Mouse (Mus musculus) brain, embryonic 14.5 days (tissue): ENCODE results near the gene Clcf1.

Experiments used
- CTCF ChIP-seq: fragments of 200-500 bp; IDR thresholded peaks from 2 replicates; pipeline ENCODE4 v1.5.1; 2012; ENCODE audit warnings: inconsistent platforms, mild to moderate bottlenecking, moderate library complexity, borderline replicate concordance; ENCODE audit not compliant: insufficient read depth, insufficient read length; ENCODE audit errors: extremely low read depth
- POLR2A ChIP-seq: fragments of 200-500 bp; IDR thresholded peaks from 2 replicates; pipeline ENCODE4 v1.6.1; 2012; ENCODE audit warnings: mild to moderate bottlenecking, inconsistent platforms, borderline replicate concordance; ENCODE audit not compliant: poor library complexity, insufficient read depth, insufficient read length, severe bottlenecking; ENCODE audit errors: extremely low read depth

DNA sequence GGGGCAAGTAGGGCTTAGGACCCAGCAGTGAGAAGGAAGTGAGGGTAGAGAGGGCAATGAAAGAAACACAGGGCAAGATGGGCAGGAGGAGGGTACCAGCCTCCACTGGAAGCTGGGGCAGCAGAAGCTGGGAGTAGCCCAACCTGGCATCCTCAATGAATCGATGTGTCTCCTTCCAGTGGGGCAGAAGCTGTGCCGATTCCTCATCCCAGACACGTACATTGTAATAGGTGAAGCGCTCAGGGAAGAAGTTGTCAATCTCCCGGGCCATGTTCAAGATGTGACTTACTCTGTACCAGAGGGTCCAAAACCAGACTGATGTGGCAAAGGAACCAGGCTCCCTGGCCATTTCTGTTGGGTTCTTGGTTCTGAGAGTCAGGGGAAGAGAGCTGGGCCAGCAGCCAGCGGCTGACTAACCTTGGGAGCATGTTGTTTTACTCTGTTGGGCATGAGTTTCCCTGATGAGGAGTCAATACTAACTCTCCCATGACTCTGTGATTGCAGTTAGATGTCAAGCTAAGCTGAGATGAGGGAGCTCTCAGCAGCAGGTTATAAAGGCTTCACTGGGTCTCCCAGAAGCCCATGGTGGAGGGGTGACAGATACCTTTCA is 50.2 kb downstream of the Clcf1 start:
- TF ChIP-seq POLR2A (no peak), CTCF (no peak)
